Mouse (Mus musculus) B cell, adult 62 days (primary cell): Measurements from ENCODE around the gene Gnl3. TPM values are rescaled to one million over a fixed set of nuclear protein-coding genes. Genes with fewer than 3 reads are reported as not detected.

Experiments used
- total RNA-seq: library from RNA; stranded (reverse); gene quantifications from 4 replicates; pipeline ENCODE4 v1.2.4, GENCODE M21; 2023

Gnl3 gene
- total RNA-seq, result 451 to 493 TPM (median 486 TPM) in 4 replicates

GRCm38 (mm10) chr14:31018860-31019291 is at the start of gene Gnl3, which contains the start of gene Pbrm1:
TSS of gene Gnl3 (minus strand) at chr14:31019152.
TSS of gene Pbrm1 (plus strand) at chr14:31019138.

DNA sequence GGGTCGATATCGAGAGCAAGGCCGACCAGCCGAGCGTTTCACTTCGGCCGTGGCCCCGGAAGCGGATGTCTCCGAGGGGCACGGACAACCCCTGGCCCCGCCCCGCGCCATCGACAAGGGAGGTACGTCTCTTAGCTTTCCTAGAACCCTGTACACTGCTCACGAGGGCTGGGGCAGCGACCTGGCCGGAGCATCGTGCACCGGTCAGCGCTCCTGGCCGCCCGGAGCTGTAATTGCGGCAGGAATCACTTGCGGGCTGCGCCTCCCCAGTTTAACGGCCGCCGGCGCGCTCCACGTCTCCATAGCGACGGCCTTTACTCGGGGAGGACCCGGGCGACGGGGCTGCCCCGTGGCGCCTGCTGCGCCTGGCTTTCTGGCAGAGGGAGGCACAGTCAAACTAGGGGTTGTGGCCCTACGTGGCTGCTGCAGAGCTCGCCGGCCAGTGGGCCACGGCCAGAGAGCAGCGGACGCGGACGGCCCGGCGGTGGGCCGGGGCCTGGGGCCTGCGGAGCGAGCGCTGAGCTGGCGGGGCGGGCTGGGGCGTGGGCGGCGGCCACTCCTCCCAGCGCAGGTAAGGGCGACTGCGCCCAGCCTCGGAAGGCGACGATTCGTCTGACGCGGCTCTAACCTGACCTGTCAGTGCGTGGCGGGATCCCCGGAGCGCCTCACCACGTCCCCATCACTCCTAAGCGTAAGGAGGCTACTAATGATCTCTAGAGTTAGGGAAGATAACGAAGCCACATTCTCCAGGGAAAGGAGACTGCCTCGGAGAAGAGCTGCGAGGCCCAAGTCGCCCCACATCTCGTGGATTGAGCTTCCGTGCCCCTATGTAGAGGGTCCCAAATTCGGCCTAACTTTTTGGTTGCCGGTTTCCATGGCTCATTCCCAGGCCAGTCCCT is 17.4 kb downstream of the Gnl3 start, which contains the start of the genes Glt8d1 and Spcs1:
Glt8d1 (plus strand) TSS at position 94 of the 899 bp plus-strand sequence.
Spcs1 (minus strand) TSS at position 366 of the 899 bp plus-strand sequence.

Other genes with a start within 250 kb of the Gnl3 start
- gene Tmem110, start 193.6 kb downstream of the Gnl3 start, total RNA-seq, result 15.7 to 21.0 TPM (median 17.2 TPM) in 4 replicates
- 2.1 to 2.7 TPM (median 2.5 TPM) in 4 replicates for gene Mustn1, start 140.0 kb downstream of the Gnl3 start, total RNA-seq
- 0.26 to 1.0 TPM (median 0.48 TPM) in 4 replicates for gene Itih4, start 132.7 kb downstream of the Gnl3 start, total RNA-seq
- not detected in 4 replicates for gene Itih3, start 95.4 kb downstream of the Gnl3 start, total RNA-seq
- gene Itih1, start 75.9 kb downstream of the Gnl3 start, total RNA-seq, result not detected in 4 replicates
- 5.3 to 9.2 TPM (median 6.0 TPM) in 4 replicates for gene Nek4, start 67.8 kb downstream of the Gnl3 start, total RNA-seq
- gene Glt8d1, start 17.8 kb downstream of the Gnl3 start, total RNA-seq, result 9.7 to 15.3 TPM (median 11.5 TPM) in 4 replicates
- 67.8 to 75.3 TPM (median 71.6 TPM) in 4 replicates for gene Spcs1, start 17.5 kb downstream of the Gnl3 start, total RNA-seq
- 76.6 to 84.3 TPM (median 79.4 TPM) in 4 replicates for gene Pbrm1, start within 50 bp of the Gnl3 start, total RNA-seq
- 15.9 to 25.8 TPM (median 17.4 TPM) in 4 replicates for gene Smim4, start 109.8 kb upstream of the Gnl3 start, total RNA-seq
- 0.80 to 1.7 TPM (median 1.5 TPM) in 4 replicates for gene Nt5dc2, start 111.9 kb upstream of the Gnl3 start, total RNA-seq
- 0.33 to 2.9 TPM (median 0.94 TPM) in 3 of 4 replicates, not detected in the other for gene Stab1, start 149.5 kb upstream of the Gnl3 start, total RNA-seq
- 2.0 TPM in 1 of 4 replicates, not detected in the others for gene Tnnc1, start 189.2 kb upstream of the Gnl3 start, total RNA-seq
- gene Nisch, start 197.8 kb upstream of the Gnl3 start, total RNA-seq, result 318 to 343 TPM (median 336 TPM) in 4 replicates
- gene Sema3g, start 198.7 kb upstream of the Gnl3 start, total RNA-seq, result not detected in 4 replicates
- gene Phf7, start 232.2 kb upstream of the Gnl3 start, total RNA-seq, result 12.6 to 18.4 TPM (median 14.7 TPM) in 4 replicates
- 117 to 132 TPM (median 124 TPM) in 4 replicates for gene Bap1, start 232.3 kb upstream of the Gnl3 start, total RNA-seq